Comparison of ENCODE assay signal across 9 mouse cellular contexts in genomic region chr17:49031790-49032189, GRCm38 (mm10).
DNase-seq lines count a peak whose midpoint lies in the region; ATAC-seq lines count a peak whose summit lies in the region.
"Had no signal": no experiment of that assay in that cellular context is flagged by ENCODE, and none has a peak within 500 bp of the region (broad histone marks: within the 10 kb centered on the region; RNA-seq: fewer than 3 reads in every experiment).

No protein-coding gene starts in this region.

- ATAC-seq in CD4-positive, CD25-positive, alpha-beta regulatory T cell, adult 4 months = no peak

- peak; percentile 27 to 35 for DNase-seq in left cerebral cortex, postnatal 14 days (ENCODE audit: low spot score in 2 of 2)
- DNase-seq in left cerebral cortex, adult 9 months (ENCODE audit: low spot score in 2 of 2) = no peak
- DNase-seq in gastrocnemius, adult 18-20 months (ENCODE audit: low spot score) = peak; percentile 4
- DNase-seq in kidney, postnatal 14 days = peak; percentile 32
- DNase-seq in right cerebral cortex, postnatal 14 days = peak; percentile 56
- DNase-seq in frontal cortex, adult 2 months (ENCODE audit: extremely low spot score in 1 of 2, low spot score in 1 of 2) = no peak
- no peak for DNase-seq in B cell, adult 2 months
- DNase-seq: liver had no signal

- intact Hi-C loops in left cerebral cortex, postnatal 14 days (cut with DNase I) = loop anchor here (5.0 kb wide), 1 partner anchor 99 kb away; the partner anchor contains the start of gene Lrfn2

Comparison
In these comparisons a context has a peak if more than half of its experiments do, and no peak if none do; other contexts are left out.
1. DNase-seq: peak in left cerebral cortex, postnatal 14 days (2 of 2), gastrocnemius, adult 18-20 months (single experiment), kidney, postnatal 14 days (single experiment) and right cerebral cortex, postnatal 14 days (single experiment); none in left cerebral cortex, adult 9 months (0 of 2), frontal cortex, adult 2 months (0 of 2) and B cell, adult 2 months (0 of 2).